Mouse (Mus musculus) limb, embryonic 11.5 days (tissue): ENCODE results near the gene Srp14. TPM values are rescaled to one million over a fixed set of nuclear protein-coding genes. Genes with fewer than 3 reads are reported as not detected.
A peak's percentile ranks its signal among the peaks of the same experiment; 100 is the strongest.

Experiments used
- ATAC-seq: fragments of 200-750 bp; cut with Nextera tagmentation; 2 replicates; pipeline ENCODE4 v1.8.0; 2017; ENCODE audit warnings: low read depth; ENCODE audit not compliant: insufficient number of reproducible peaks, low FRiP score, low TSS enrichment
- DNase-seq: peaks from one replicate; pipeline ENCODE4 v3.0.0-alpha.2; 2015; ENCODE audit warnings: low spot score
- H3K27ac ChIP-seq: fragments of 300-500 bp; sonication (generic); replicated peaks from 2 replicates; pipeline ENCODE4 v1.5.1; 2014; ENCODE audit warnings: low read depth, mild to moderate bottlenecking, low read length
- H3K27me3 ChIP-seq: fragments of 300-500 bp; sonication (generic); 2 replicates; pipeline ENCODE4 v1.6.1; 2014; ENCODE audit warnings: mild to moderate bottlenecking, low read length, mixed read lengths; ENCODE audit not compliant: control insufficient read depth, insufficient read depth
- H3K36me3 ChIP-seq: fragments of 300-500 bp; sonication (generic); 2 replicates; pipeline ENCODE4 v1.6.1; 2014; ENCODE audit warnings: mild to moderate bottlenecking, low read length, moderate library complexity, mixed read lengths; ENCODE audit not compliant: control insufficient read depth, insufficient read depth
- H3K4me1 ChIP-seq: fragments of 300-500 bp; sonication (generic); 2 replicates; pipeline ENCODE4 v1.6.1; 2014; ENCODE audit warnings: low read length, mixed read lengths; ENCODE audit not compliant: control insufficient read depth, insufficient read depth
- H3K4me2 ChIP-seq: fragments of 300-500 bp; sonication (generic); 2 replicates; pipeline ENCODE4 v1.6.1; 2014; ENCODE audit warnings: low read depth, mild to moderate bottlenecking, moderate library complexity; ENCODE audit not compliant: severe bottlenecking
- H3K4me3 ChIP-seq: fragments of 300-500 bp; sonication (generic); 2 replicates; pipeline ENCODE4 v1.5.1; 2014; ENCODE audit warnings: low read depth, low read length
- H3K9ac ChIP-seq: fragments of 300-500 bp; sonication (generic); 2 replicates; pipeline ENCODE4 v1.6.1; 2014; ENCODE audit warnings: mild to moderate bottlenecking, low read length
- H3K9me3 ChIP-seq: fragments of 300-500 bp; sonication (generic); 2 replicates; pipeline ENCODE4 v1.6.1; 2016; ENCODE audit warnings: low read length; ENCODE audit not compliant: control insufficient read depth
- WGBS: fragments of 180-500 bp; shearing (Covaris S2); extraction: QIAGEN DNeasy Blood & Tissue Kit; methylation state at CpG from one replicate; pipeline ENCODE4 v1.1.7; 2014; 5-methylcytosine and 5-hydroxymethylcytosine counted together
- polyA plus RNA-seq: library from polyadenylated mRNA; unstranded; fragments of >200 nt; fragmentation: Nextera tagmentation; extraction: Ambion mirVana; gene quantifications from 2 replicates; pipeline ENCODE4 v1.2.1, GENCODE M21; 2014

Srp14 gene
- polyA plus RNA-seq, 1 experiment from 2014 or later = 231 TPM

DNA sequence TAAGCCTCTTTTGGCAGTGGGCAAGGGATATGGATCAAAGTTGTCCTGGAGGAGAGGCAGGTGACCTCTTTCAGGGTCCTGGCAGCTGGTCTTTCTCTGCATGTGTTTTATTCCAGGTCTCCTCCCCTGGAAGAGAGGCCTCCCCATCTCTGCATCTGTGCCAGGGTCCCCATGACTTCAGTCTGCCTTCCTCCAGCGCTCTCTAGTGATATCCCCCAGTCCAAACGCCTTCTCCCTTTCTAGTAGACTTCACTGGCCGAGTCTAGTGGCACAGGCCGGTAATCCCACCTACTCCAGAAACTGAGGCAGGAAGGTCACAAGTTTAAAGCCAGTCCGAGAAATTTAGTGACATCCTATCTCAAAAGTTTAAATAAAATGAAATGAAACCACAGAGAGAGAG is 18.4 kb upstream of the Srp14 start:
- no peak for ATAC-seq
- Histone ChIP-seq H3K4me2 (no peak overlapping the region), H3K9me3 (no peaks in the 10 kb centered on the region), H3K4me3 (no peak overlapping the region), H3K9ac (no peak overlapping the region), H3K27ac (no peak overlapping the region), H3K36me3 (no peaks in the 10 kb centered on the region), H3K4me1 (peaks cover 21% of the 10 kb centered on the region), H3K27me3 (no peaks in the 10 kb centered on the region)
- no peak for DNase-seq
- WGBS = 79% methylated on average over 5 of the region's 5 CpGs

DNA sequence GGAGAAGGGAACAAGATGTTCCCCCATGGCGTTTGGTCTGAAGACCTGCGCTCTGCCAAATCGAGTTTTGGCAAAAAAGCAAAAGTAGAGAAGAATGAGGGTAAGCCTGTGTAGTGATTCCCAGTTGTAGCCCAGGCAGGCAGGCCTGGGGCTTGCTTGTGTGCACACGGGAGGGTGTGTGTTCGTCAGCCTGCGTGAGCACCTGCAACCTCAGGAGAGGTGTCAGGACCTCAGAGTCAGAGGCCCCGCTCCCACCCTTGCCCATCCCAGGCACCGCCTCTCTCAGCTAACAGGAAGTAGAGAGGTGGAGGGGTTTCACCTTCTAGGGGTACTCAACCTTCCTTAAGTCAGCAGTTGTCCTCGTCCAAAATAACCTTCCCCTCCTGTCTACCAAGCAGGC is 15.5 kb upstream of the Srp14 start:
- no peak overlapping the region for H3K4me2 ChIP-seq
- no peaks in the 10 kb centered on the region for H3K9me3 ChIP-seq
- no peaks in the 10 kb centered on the region for H3K36me3 ChIP-seq
- H3K4me3 ChIP-seq = no peak overlapping the region
- WGBS = 71% methylated on average over 9 of the region's 9 CpGs
- no peak overlapping the region for H3K9ac ChIP-seq
- no peak overlapping the region for H3K27ac ChIP-seq
- H3K4me1 ChIP-seq = peaks cover 32% of the 10 kb centered on the region
- DNase-seq (no peak), ATAC-seq (no peak)
- no peaks in the 10 kb centered on the region for H3K27me3 ChIP-seq

DNA sequence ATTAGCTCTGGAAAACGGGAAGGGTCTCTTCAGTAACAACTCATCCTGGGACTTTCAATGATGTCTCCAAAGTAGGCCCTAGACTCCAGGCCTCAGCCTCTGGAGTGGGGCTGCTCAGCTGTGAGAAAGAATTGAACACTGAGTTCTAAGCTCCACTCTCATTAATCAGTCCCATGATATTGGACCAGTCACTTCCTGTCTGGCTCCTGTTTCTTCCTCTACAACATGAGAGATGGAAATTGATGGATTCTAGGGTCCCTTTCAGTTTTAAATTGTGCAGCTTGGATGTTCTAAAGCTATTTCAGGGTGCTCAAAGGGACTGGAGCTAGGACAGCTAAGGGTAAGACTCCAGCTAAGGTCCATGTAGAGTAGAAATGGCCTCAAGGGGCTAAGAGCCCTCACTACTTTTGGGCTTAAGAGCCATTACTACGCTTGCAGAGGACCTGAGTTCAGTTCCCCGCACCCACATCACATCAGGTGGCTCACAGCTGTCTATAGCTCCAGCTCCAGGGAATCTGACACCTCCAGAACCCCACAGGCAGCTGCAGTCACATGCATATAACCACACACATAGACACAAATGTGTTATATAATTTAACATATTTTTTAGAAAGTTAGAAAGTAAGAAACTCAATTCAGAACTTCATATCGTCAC is 12.4 kb upstream of the Srp14 start:
- no peak for DNase-seq
- H3K4me3 ChIP-seq = no peak overlapping the region
- peaks cover 23% of the 10 kb centered on the region for H3K4me1 ChIP-seq
- no peak overlapping the region for H3K27ac ChIP-seq
- H3K9me3 ChIP-seq = no peaks in the 10 kb centered on the region
- no peaks in the 10 kb centered on the region for H3K27me3 ChIP-seq
- ATAC-seq = no peak
- no peak overlapping the region for H3K4me2 ChIP-seq
- no peaks in the 10 kb centered on the region for H3K36me3 ChIP-seq
- no peak overlapping the region for H3K9ac ChIP-seq
- 81% methylated on average over 4 of the region's 4 CpGs for WGBS

DNA sequence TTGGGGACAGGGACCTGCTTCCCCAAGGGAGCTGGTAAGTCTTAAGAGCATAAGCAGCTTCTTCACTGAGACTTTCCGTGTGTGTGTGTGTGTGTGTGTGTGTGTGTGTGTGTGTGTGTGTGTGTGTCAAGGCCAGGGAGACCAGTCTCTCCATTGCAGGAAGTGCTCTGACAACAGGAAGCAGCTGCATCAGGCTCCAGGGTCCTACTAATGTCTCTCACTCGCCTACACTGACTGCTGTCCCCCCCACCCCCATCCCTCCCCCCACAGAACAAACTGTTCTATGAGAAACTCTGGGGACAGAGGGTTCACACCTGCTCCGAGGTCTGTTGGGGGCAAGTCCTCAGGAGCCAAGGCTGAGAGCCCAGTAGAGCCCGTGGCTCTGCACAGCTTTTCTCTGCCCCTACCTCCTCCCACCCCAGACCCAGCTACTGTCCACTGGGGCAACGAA is 11.8 kb upstream of the Srp14 start:
- no peak for ATAC-seq

DNA sequence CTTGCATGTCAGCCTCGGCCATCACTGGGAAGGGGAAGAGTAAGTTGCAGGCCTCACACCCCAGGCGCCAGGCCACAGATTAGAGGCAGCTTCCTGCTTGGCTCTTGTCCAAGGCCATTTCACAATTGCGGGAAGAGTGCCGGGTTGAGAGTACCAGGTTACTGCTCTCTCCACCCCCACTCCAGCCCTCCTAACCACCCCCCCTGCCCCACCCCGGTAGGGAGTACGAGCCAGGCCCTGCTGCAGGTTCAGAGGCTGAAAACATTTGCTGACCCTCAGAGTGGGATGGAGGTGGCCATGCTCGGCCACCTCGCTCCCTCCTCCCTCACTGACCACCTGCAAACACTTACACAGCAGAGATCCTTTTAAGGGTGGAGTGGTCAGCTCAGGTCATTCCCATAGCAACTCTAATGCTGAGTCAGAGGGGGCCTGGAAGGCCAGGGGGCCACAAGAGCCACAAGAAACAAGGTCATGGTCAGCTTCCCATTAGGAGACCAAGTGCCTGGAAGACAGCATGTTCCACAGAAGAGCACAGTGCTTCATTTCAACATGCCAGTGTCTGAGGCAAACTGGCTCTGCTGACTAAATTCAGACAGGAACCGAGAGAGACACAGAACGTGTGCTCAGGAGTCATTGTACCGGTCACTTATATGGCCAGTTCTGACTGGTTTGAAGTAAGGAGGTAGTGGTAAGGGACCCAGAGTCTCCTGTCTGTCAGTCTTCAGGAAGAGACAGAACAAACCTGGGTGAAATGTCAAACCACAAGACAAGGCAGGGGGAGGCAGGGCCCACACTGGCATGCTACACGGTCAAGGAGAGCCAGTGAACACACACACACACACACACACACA is 11.0 kb upstream of the Srp14 start:
- ATAC-seq = 0 out of 2 replicates have a peak, but pooled peaks have one; percentile 10

More for the DNA sequence above, 11.8 kb upstream of the Srp14 start:
- Histone ChIP-seq H3K36me3 (no peaks in the 10 kb centered on the region), H3K27me3 (no peaks in the 10 kb centered on the region), H3K9me3 (no peaks in the 10 kb centered on the region), H3K4me3 (no peak overlapping the region), H3K4me2 (no peak overlapping the region), H3K9ac (no peak overlapping the region), H3K4me1 (peaks cover 23% of the 10 kb centered on the region), H3K27ac (no peak overlapping the region; the same call in 1 of the 2 replicates)
- 50% methylated on average over 5 of the region's 5 CpGs for WGBS
- DNase-seq = no peak

DNA sequence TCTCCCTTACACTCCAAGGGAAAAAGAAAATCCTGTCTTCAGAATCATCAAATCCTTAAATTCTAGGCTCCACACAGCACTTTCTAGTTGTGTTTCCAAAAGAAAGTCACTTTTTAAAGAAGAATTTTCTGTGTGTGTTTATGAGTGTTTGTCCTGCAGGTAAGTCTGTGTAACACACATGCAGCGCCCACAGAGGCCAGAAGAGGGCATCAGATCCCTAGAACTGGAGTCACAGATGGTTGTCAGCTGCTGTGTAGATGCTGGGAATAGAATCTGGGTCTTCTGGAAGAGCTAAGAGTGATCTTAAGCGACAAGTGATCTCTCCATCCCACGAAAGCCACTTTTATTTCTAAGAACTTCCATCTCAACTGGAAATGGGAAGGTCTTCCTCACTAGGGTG is 8.3 kb upstream of the Srp14 start:
- Histone ChIP-seq H3K4me2 (no peak overlapping the region), H3K9me3 (no peaks in the 10 kb centered on the region), H3K4me3 (no peak overlapping the region), H3K9ac (no peak overlapping the region), H3K36me3 (no peaks in the 10 kb centered on the region), H3K4me1 (peaks cover 20% of the 10 kb centered on the region), H3K27me3 (no peaks in the 10 kb centered on the region), H3K27ac (no peak overlapping the region)
- DNase-seq = peak; percentile 49
- ATAC-seq = no peak
- 73% methylated on average over 3 of the region's 3 CpGs for WGBS

More for the DNA sequence above, 11.0 kb upstream of the Srp14 start:
- Histone ChIP-seq H3K27me3 (no peaks in the 10 kb centered on the region), H3K36me3 (no peaks in the 10 kb centered on the region), H3K9ac (no peak overlapping the region), H3K9me3 (no peaks in the 10 kb centered on the region), H3K27ac (no peak overlapping the region; the same call in 1 of the 2 replicates), H3K4me1 (peaks cover 23% of the 10 kb centered on the region), H3K4me3 (no peak overlapping the region), H3K4me2 (no peak overlapping the region)
- peak; percentile 47 for DNase-seq
- WGBS = 29% methylated on average over 12 of the region's 12 CpGs

DNA sequence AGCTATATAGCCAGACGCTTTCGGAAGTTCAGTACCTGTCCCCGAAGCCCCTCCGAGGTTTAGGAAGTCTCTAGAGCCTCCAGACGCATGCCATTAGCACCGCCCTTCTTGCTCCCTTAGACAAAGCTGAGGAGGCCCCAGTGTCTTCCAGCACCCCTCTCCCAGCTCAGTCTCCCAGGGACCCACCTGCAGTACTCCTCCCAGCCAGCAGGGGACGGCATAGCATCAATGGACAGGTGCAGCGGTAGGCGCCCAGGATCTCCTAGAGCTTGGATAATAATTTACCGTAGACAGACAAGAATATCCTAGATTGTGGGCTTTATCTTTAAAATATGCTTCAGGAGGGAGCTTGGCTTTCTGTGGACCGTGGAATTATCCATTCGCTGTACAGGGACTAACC is 7.4 kb upstream of the Srp14 start:
- WGBS = 16% methylated on average over 12 of the region's 12 CpGs
- no peak overlapping the region for H3K27ac ChIP-seq
- H3K9ac ChIP-seq = no peak overlapping the region
- no peaks in the 10 kb centered on the region for H3K27me3 ChIP-seq
- ATAC-seq = no peak
- peaks cover 20% of the 10 kb centered on the region for H3K4me1 ChIP-seq
- no peak overlapping the region for H3K4me3 ChIP-seq
- H3K4me2 ChIP-seq = no peak overlapping the region
- H3K9me3 ChIP-seq = no peaks in the 10 kb centered on the region
- peak; percentile 91 for DNase-seq
- H3K36me3 ChIP-seq = no peaks in the 10 kb centered on the region

DNA sequence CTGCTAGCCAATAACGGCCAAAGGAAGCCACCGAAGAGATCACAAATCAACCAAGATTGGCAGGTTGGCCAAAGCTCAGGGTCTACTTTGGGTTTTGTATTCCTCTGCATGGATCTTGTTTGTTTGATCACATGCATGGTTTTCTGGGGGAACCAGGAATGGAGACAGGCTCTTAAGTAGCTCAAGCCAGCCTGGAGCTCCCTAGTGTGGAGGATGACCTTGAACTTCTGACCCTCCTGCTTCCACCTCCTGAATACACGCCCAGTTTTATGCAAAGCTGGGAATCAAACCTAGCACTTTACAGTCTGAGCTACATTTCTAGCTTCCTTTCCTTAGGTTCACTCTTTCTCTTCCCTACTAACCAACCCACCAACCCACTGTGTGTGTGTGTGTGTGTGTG is 5.9 kb upstream of the Srp14 start:
- H3K4me1 ChIP-seq = peaks cover 9% of the 10 kb centered on the region
- H3K36me3 ChIP-seq = no peaks in the 10 kb centered on the region
- no peaks in the 10 kb centered on the region for H3K27me3 ChIP-seq
- no peak overlapping the region for H3K9ac ChIP-seq
- no peaks in the 10 kb centered on the region for H3K9me3 ChIP-seq
- ATAC-seq = no peak
- WGBS = 78% methylated on average over 3 of the region's 3 CpGs
- no peak overlapping the region for H3K27ac ChIP-seq
- H3K4me3 ChIP-seq = no peak overlapping the region
- no peak overlapping the region for H3K4me2 ChIP-seq
- DNase-seq = no peak
